Mouse (Mus musculus) ovary, postnatal 10 days (tissue): ENCODE results near the gene Mob1a.

ENCODE experiments used
- DNase-seq: peaks from one replicate; pipeline ENCODE4 v3.0.0; 2022; ENCODE audit warnings: low spot score

Gene Mob1a

GRCm38 (mm10) chr6:83385569-83386090 is 59.8 kb downstream of the Mob1a start:
- DNase-seq = no peak

- DNase-seq = no peak
Observed at GRCm38 (mm10) chr6:83392166-83392780, 66.5 kb downstream of the Mob1a start.
